Mouse (Mus musculus) heart, adult 9 months (tissue): ENCODE measurements around the gene Ephb1.

Source experiments
- DNase-seq, 2 experiments: peaks; one replicate each; pipeline ENCODE4 v3.0.0; 2022; ENCODE audit warnings: low spot score in 2 of 2

Gene Ephb1

DNA sequence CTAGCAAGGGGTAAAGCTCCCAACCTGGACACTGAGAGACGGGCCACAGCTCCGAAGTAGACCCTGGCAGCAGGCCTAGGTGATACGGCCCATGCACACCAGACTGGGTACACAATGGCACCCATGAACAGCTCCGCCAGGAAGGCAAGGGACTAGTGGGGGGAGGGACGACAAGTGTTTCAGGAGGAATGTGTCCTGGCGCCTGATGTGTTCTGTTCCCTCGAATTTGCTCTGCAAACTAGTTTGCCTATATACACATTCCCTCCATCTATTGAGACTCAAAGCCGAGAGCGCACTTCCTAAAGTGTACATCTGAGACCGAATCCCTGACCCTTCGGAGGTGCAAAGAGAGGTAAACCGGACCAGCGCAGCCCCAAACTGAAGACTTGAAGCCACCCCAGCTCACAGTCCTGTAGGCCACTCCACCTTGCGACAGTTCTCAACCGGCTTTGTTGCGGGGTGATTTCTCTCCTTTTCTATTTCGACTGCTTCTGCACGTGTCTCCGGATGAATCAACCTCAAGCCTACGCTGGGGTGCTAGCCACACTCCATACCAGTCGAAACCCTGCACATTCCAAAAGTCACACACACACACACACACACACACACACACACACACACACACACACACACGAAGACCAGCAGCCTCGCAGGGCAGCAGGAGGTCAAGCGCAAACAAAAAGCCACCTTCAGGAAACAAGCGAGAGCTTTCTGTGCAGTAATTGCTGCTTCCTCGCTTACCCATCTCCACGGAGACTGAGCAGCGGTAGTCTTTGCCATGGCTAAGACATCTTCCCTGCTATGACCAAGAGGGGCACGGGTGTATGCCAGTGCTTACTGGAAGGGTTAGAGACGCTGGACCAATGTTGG, 2.1 kb downstream of the Ephb1 start:
- no peak for DNase-seq

- DNase-seq = no peak
Measured at GRCm38 (mm10) chr9:102351721-102352120, 2.8 kb downstream of the Ephb1 start.

DNA sequence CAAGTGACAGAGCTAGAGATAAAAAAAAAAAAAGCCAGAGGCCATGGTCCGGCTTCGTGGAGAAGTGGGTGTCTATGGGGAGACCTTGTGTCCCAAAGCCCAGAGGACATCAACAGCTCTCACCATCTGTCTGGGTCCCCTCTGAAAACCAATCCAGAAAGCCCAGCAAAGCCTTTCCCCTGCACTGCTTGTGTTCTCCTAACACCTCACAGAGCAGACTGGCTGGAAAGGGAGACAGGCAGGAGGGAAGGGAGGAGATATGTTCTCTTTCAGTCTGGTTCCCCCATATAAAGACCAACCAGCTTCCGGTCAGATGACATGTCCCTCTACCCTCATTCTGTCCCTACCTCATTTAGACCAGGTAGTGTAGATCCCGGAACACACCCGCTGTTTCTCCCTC, 3.3 kb downstream of the Ephb1 start:
- DNase-seq = no peak

- DNase-seq = no peak
Measured at GRCm38 (mm10) chr9:102350696-102351095, 3.8 kb downstream of the Ephb1 start.

DNA sequence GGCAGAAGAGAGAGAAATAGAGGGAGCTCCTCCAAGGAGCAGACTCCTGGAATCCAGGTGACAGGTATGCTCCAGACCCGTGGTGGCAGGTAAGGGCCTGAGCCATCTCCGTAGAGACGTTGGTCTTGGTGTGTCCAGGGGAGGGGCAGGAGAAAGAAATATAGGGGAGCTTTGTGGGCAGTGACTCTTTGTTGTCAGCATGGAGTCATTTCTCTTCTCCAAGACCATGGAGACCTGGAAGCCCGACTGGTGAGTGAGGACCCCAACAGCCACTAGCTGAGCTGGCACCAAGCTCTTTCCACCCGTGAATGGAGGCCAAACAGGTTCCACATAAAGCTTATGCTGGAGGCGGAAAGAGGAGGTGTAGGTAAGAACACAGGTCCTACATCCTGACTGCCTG, 4.4 kb downstream of the Ephb1 start:
- DNase-seq = no peak

GRCm38 (mm10) chr9:102346801-102347200, 7.7 kb downstream of the Ephb1 start:
- no peak for DNase-seq

DNA sequence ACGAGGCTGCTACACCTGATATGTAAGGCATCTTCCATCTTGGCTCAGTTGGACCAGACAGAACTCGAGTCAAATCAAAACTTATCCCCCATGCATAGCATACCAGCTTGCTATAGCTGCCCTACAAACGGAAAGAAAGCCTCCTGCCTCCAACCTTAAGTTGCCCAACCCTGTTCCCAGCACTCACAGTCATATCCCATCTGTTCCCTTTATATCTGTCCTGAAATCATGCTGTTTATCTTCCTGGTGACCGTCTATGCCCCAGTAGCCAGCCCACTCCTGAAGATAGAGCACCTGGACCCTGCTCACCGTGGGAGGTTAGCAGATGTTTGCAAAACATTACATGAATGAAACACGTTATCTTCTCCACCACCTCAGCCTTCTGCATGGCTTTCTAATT, 9.0 kb downstream of the Ephb1 start:
- no peak for DNase-seq

DNA sequence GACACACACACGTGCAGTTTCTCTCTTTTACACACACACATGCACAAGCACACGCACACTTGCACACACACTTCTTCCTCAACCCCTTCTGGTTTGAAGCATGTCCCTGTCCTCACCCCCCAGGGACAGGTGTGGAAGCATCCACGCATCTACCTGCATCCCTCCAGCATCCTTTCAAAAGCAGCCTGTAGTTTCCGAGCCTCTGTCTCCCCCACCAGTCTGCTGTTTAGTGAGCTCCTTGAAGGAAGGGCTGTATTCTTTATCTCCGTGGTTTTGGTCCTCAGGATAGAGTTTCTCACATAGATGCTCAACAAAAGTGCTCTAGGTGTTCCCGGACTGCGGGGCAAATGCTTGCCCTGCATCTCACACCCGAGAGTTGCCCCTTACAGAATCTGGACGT, 9.4 kb downstream of the Ephb1 start:
- no peak for DNase-seq

GRCm38 (mm10) chr9:102344086-102344930, 10.2 kb downstream of the Ephb1 start:
- DNase-seq = no peak

DNA sequence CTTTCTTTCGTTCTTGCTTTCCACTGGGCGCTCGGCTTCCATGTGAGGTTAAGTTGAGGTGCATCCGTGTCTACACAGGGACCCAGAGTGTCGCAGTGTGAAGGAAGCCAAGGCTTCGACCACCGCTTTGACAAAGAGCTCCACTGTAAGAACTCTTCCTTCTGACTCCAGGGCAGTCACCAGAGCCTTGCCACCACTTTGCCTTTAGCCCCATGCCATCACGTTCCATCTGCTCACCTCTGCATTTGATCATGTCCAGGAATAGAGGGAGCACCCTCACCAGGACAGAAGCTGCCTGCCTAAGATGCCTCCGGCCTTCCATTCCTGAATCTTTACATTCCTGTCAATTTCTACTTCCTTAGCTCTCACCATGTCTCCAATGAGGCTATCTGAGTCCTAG, 11.4 kb downstream of the Ephb1 start:
- DNase-seq = no peak

DNA sequence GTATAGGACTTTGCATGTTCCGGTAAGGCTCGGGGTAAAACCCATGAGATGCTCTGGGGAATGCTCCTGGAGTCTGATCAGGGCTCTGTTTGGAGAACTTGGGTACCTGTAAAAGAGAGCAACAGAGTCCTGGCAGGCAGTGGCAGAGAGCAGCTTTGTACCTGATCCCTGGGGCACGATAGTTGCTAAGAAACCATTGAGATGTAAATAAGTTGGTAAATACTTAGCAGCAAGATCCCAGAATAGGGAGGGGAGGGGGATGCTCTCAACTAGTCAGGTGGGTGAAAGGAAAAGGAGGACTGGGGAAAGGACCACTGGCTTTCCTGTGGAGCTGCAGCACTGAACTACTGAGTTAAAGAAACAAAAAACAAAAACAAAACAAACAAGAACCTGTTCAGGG, 12.5 kb downstream of the Ephb1 start:
- no peak for DNase-seq

DNA sequence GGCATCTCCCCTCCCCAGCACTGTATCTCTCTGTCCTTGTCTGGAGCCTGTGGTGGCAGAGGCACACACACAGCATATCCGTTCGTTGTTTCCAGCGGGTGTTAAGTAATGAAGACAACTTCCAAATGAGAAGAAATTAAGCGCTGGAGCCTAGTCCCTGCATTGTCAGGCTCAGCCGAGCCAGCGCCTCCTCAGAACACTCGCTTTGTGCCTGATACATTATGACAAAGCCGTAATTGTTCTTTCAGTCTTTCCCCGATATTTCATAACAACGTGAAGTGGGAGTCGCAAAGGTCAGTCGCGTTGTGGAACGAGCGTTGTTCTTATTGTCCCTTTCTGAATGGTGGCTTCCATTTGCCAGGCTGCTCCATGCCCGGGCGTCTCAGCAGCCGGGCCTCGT, 13.7 kb downstream of the Ephb1 start:
- no peak for DNase-seq

GRCm38 (mm10) chr9:102335571-102336282, 18.8 kb downstream of the Ephb1 start:
- peak in 1 of 2 experiments; percentile 30 for DNase-seq

GRCm38 (mm10) chr9:102330266-102331060, 24.0 kb downstream of the Ephb1 start:
- no peak for DNase-seq

DNA sequence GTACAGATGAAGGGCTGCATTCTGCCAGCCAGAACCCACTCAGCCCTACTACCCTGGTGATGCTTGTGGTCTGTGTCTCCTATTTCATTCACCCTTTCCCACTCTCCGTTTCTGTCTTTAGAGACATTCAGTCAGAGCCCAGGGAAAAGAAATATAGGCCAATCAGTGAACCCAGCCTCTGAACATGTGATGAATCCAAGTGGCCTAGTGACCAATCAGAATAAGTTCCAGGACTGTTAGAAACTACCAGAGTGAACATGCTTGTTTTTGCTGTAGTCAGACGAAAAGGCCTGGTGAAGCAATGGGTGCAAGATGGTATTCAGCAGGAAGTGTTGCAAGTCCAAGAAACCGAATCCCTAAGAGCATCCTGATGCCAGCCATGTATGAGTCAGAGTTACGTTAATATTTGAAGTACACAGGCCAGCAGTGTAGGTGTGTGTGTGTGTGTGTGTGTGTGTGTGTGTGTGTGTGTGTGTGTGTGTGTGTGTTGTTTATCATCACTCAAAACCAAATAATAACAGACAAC, 26.8 kb downstream of the Ephb1 start:
- no peak for DNase-seq

DNA sequence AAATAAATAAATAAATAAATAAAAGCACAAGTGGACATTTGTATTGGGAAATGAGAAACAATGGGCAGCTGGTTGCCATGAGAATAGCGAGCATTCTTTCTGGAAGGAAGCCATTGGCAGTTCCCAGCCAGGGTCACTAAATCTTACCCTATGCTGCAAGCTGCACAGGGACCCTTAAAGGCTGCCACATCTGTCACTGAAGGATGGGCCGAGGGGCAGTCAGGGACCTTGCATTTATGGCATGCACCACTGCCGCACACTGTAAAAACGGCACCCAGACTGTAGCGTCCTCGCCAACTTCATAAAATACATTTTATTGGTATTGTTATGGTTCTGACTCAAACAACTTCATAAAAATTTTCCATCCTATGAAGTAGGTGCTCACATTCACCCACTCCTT, 39.1 kb downstream of the Ephb1 start:
- no peak for DNase-seq

- DNase-seq = no peak
Measured at GRCm38 (mm10) chr9:102314795-102315194, 39.7 kb downstream of the Ephb1 start.

- DNase-seq = peak; percentile 1 to 23
Measured at GRCm38 (mm10) chr9:102310431-102310830, 44.1 kb downstream of the Ephb1 start.

GRCm38 (mm10) chr9:102309278-102309677, 45.2 kb downstream of the Ephb1 start:
- DNase-seq = no peak

GRCm38 (mm10) chr9:102307656-102308055, 46.8 kb downstream of the Ephb1 start:
- DNase-seq = no peak
